Mouse (Mus musculus): ENCODE measurements around the gene Allc. TPM values are rescaled to one million over a fixed set of nuclear protein-coding genes. Genes with fewer than 3 reads are reported as not detected.
A peak's percentile ranks its signal among the peaks of the same experiment; 100 is the strongest.

The Allc gene
- total RNA-seq, 2 experiments from 2014 or later, result not detected

- DNase-seq, result peak; percentile 37
These were observed 3.2 kb downstream of the Allc start for GRCm38 (mm10) chr12:28579132-28579531.

GRCm38 (mm10) chr12:28578147-28578546 is 4.2 kb downstream of the Allc start:
- DNase-seq, result no peak

GRCm38 (mm10) chr12:28575366-28576070 is 6.8 kb downstream of the Allc start:
- no peak for DNase-seq

GRCm38 (mm10) chr12:28572241-28572640 is 10.1 kb downstream of the Allc start:
- no peak for DNase-seq

- DNase-seq, result no peak
These were observed 30.0 kb downstream of the Allc start, which contains the start of gene Dcdc2c for GRCm38 (mm10) chr12:28552299-28552698. TSS of gene Dcdc2c (minus strand) at chr12:28552399.

- no peak for DNase-seq
These were observed 30.5 kb downstream of the Allc start for GRCm38 (mm10) chr12:28551775-28552174.

GRCm38 (mm10) chr12:28548887-28549286 is 33.4 kb downstream of the Allc start:
- DNase-seq, result no peak

GRCm38 (mm10) chr12:28514264-28514775 is 68.0 kb downstream of the Allc start:
- DNase-seq, result no peak

GRCm38 (mm10) chr12:28509699-28510280 is 72.5 kb downstream of the Allc start:
- no peak for DNase-seq

Other genes with a start within 250 kb of the Allc start
- not detected for gene Dcdc2c, start 30.1 kb downstream of the Allc start, total RNA-seq (2021)
- gene Colec11, start 40.9 kb upstream of the Allc start, total RNA-seq (2021), result 10 to 100 TPM in 1 of 2 experiments, 1 to 10 TPM in 1; 7.5 to 12.7 TPM
- gene Rps7, start 53.4 kb upstream of the Allc start, total RNA-seq (2021), result 100 to 1,000 TPM; 512 to 544 TPM
- gene Rnaseh1, start 67.1 kb upstream of the Allc start, total RNA-seq (2021), result 10 to 100 TPM; 12.4 to 12.7 TPM
- gene Adi1, start 92.7 kb upstream of the Allc start, total RNA-seq (2021), result 10 to 100 TPM; 55.4 to 62.9 TPM
- gene Trappc12, start 167.9 kb upstream of the Allc start, total RNA-seq (2021), result 10 to 100 TPM; 29.0 to 37.3 TPM
- gene Eipr1, start 169.3 kb upstream of the Allc start, total RNA-seq (2021), result 10 to 100 TPM; 14.8 to 15.5 TPM